Mouse (Mus musculus): ENCODE measurements at regions not wholly inside any gene's neighbourhood (a gene's known extent, or its start where the extent isn't known, plus 50 kb on each side); places are given as distances from the start of the nearest gene placed in this dataset.

DNA sequence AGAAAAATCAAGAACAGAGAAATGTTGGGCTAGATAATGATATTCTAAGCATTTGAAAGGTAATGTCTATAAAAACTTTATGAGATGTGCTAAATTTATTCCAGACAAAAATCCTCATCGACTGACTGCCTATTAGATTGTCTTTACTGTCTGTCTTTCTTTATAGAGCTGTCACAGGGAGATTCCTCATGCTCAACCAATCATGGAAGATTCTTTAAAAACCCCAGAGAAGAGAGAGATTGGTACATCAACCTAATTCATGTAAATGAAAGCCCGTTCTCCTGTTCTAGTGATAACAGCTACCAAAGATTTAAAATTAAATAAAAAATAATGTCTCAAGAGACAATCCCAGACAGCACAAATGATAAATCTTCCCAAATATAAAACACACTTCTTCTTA is 349.5 kb downstream of the Meis1 start:
- TF ChIP-seq EP300 (IDR thresholded peaks at IDR 0.05; ENCODE audit: low read depth) (no peak), CTCF (IDR thresholded peaks at IDR 0.05; ENCODE audit: low read depth) (no peak)

Measured in liver, postnatal 0 days (tissue).